Mouse (Mus musculus) heart, postnatal 0 days (tissue): Measurements from ENCODE around the gene Mymk. TPM values are rescaled to one million over a fixed set of nuclear protein-coding genes. Genes with fewer than 3 reads are reported as not detected.

Experiments used
- ATAC-seq: fragments of 200-750 bp; cut with Nextera tagmentation; 2 replicates; pipeline ENCODE4 v1.8.0; 2017; ENCODE audit warnings: low read depth, moderate number of reproducible peaks, moderate library complexity; ENCODE audit not compliant: insufficient read depth
- DNase-seq: peaks from one replicate; pipeline ENCODE4 v3.0.0-alpha.2; 2016; ENCODE audit warnings: low spot score
- H3K27ac ChIP-seq: fragments of 300-500 bp; sonication (generic); 2 replicates; pipeline ENCODE4 v1.5.1; 2014; ENCODE audit warnings: low read depth, mild to moderate bottlenecking
- H3K27me3 ChIP-seq: fragments of 300-500 bp; sonication (generic); 2 replicates; pipeline ENCODE4 v1.6.1; 2014; ENCODE audit warnings: low read length, mixed read lengths; ENCODE audit not compliant: control insufficient read depth, insufficient read depth
- H3K36me3 ChIP-seq: fragments of 300-500 bp; sonication (generic); replicated peaks from 2 replicates; pipeline ENCODE4 v1.6.1; 2014; ENCODE audit warnings: low read length, mixed read lengths; ENCODE audit not compliant: control insufficient read depth, insufficient read depth
- H3K4me1 ChIP-seq: fragments of 300-500 bp; sonication (generic); 2 replicates; pipeline ENCODE4 v1.6.1; 2014; ENCODE audit warnings: antibody characterized with exemption; ENCODE audit not compliant: control insufficient read depth, insufficient read depth
- H3K4me2 ChIP-seq: fragments of 300-500 bp; sonication (generic); 2 replicates; pipeline ENCODE4 v1.6.1; 2014; ENCODE audit warnings: low read depth, mild to moderate bottlenecking, low read length, moderate library complexity
- H3K4me3 ChIP-seq: fragments of 300-500 bp; sonication (generic); 2 replicates; pipeline ENCODE4 v1.5.1; 2014; ENCODE audit warnings: low read depth, low read length
- H3K9ac ChIP-seq: fragments of 300-500 bp; sonication (generic); replicated peaks from 2 replicates; pipeline ENCODE4 v1.6.1; 2014; ENCODE audit warnings: low read depth, low read length, mixed read lengths
- H3K9me3 ChIP-seq: fragments of 300-500 bp; sonication (generic); replicated peaks from 2 replicates; pipeline ENCODE4 v1.6.1; 2016; ENCODE audit warnings: low read length; ENCODE audit not compliant: control insufficient read depth
- CTCF ChIP-seq: IDR thresholded peaks from 2 replicates; pipeline ENCODE4 v1.5.1; 2016; ENCODE audit warnings: antibody characterized with exemption, control low read depth, low read depth
- EP300 ChIP-seq: IDR thresholded peaks from 2 replicates; pipeline ENCODE4 v1.6.1; 2016; ENCODE audit warnings: antibody characterized with exemption, low read depth
- WGBS: fragments of 180-500 bp; shearing (Covaris S2); extraction: QIAGEN DNeasy Blood & Tissue Kit; methylation state at CpG from one replicate; pipeline ENCODE4 v1.1.7; 2014; 5-methylcytosine and 5-hydroxymethylcytosine counted together
- polyA plus RNA-seq: library from polyadenylated mRNA; unstranded; fragments of >200 nt; fragmentation: Nextera tagmentation; extraction: Ambion mirVana; gene quantifications from 2 replicates; pipeline ENCODE4 v1.2.1, GENCODE M21; 2015
- total RNA-seq: library from RNA; depleted of rRNA; stranded (reverse); fragments of >200 nt; gene quantifications from 2 replicates; pipeline ENCODE4 v1.2.3, GENCODE M21; 2014; ENCODE audit warnings: low replicate concordance; rRNA removed

Mymk gene
- total RNA-seq = not detected in 2 replicates
- 0.08 and 0.10 TPM in 2 replicates for polyA plus RNA-seq

GRCm38 (mm10) chr2:27071978-27072377, at the start of gene Mymk:
Gene Mymk, minus strand, starts transcription at chr2:27072179.
- Histone ChIP-seq H3K4me3 (no peak within 1 kb of the TSS), H3K27ac (no peak within 1 kb of the TSS), H3K27me3 (no peaks in the 10 kb centered on the region), H3K9me3 (no peaks in the 10 kb centered on the region), H3K4me1 (peaks cover 20% of the 10 kb centered on the region), H3K9ac (no peak within 1 kb of the TSS), H3K36me3 (no peaks in the 10 kb centered on the region), H3K4me2 (no peak within 1 kb of the TSS)
- no peak for TF ChIP-seq EP300
- 90% methylated on average over 2 of the region's 2 CpGs for WGBS
- DNase-seq (no peak), ATAC-seq (no peak)

GRCm38 (mm10) chr2:27120241-27120641, 48.3 kb upstream of the Mymk start:
- Histone ChIP-seq H3K27me3 (no peaks in the 10 kb centered on the region), H3K36me3 (no peaks in the 10 kb centered on the region), H3K9me3 (no peaks in the 10 kb centered on the region), H3K4me1 (peaks cover 38% of the 10 kb centered on the region), H3K27ac (peak overlapping the region; percentile 41), H3K4me2 (no peak overlapping the region), H3K4me3 (no peak overlapping the region), H3K9ac (no peak overlapping the region)
- no peak for TF ChIP-seq EP300
- no peak for TF ChIP-seq CTCF
- 22% methylated on average over 8 of the region's 8 CpGs for WGBS
- DNase-seq (peak; percentile 44), ATAC-seq (peak; percentile 82)

- no peak for ATAC-seq
- Histone ChIP-seq H3K9ac (no peak overlapping the region), H3K4me3 (no peak overlapping the region), H3K27ac (peak overlapping the region; percentile 41; the same call in 1 of the 2 replicates), H3K4me1 (peaks cover 38% of the 10 kb centered on the region), H3K27me3 (no peaks in the 10 kb centered on the region), H3K36me3 (no peaks in the 10 kb centered on the region), H3K9me3 (no peaks in the 10 kb centered on the region), H3K4me2 (no peak overlapping the region)
- DNase-seq = no peak
- no peak for TF ChIP-seq CTCF
- no peak for TF ChIP-seq EP300
- WGBS = 87% methylated on average over 2 of the region's 2 CpGs
These were observed 47.8 kb upstream of the Mymk start for GRCm38 (mm10) chr2:27119766-27120165.

- WGBS = 21% methylated on average over 4 of the region's 4 CpGs
- Histone ChIP-seq H3K4me2 (no peak overlapping the region), H3K27ac (no peak overlapping the region), H3K9me3 (no peaks in the 10 kb centered on the region), H3K9ac (no peak overlapping the region), H3K27me3 (no peaks in the 10 kb centered on the region), H3K4me3 (no peak overlapping the region), H3K4me1 (peaks cover 38% of the 10 kb centered on the region), H3K36me3 (no peaks in the 10 kb centered on the region)
- no peak for TF ChIP-seq CTCF
- no peak for TF ChIP-seq EP300
- ATAC-seq (no peak), DNase-seq (no peak)
These were observed 46.5 kb upstream of the Mymk start for GRCm38 (mm10) chr2:27118452-27118851.

GRCm38 (mm10) chr2:27114169-27114568, 42.2 kb upstream of the Mymk start:
- peaks cover 12% of the 10 kb centered on the region; the same call in 1 of the 2 replicates for H3K4me1 ChIP-seq
- H3K4me2 ChIP-seq = no peak overlapping the region
- no peak overlapping the region for H3K4me3 ChIP-seq
- H3K9me3 ChIP-seq = no peaks in the 10 kb centered on the region
- H3K27me3 ChIP-seq = no peaks in the 10 kb centered on the region
- DNase-seq (no peak), ATAC-seq (no peak)
- H3K9ac ChIP-seq = no peak overlapping the region
- no peak for TF ChIP-seq EP300
- TF ChIP-seq CTCF = no peak
- no peak overlapping the region for H3K27ac ChIP-seq
- no peaks in the 10 kb centered on the region for H3K36me3 ChIP-seq
- WGBS = 82% methylated on average over 10 of the region's 10 CpGs

GRCm38 (mm10) chr2:27112585-27112984, 40.6 kb upstream of the Mymk start:
- WGBS = 82% methylated on average over 20 of the region's 20 CpGs
- Histone ChIP-seq H3K27ac (no peak overlapping the region), H3K4me2 (no peak overlapping the region), H3K4me3 (no peak overlapping the region), H3K4me1 (no peaks in the 10 kb centered on the region), H3K36me3 (no peaks in the 10 kb centered on the region), H3K9me3 (no peaks in the 10 kb centered on the region), H3K27me3 (0 out of 2 replicates have a peak, but pooled peaks cover 5% of the 10 kb centered on the region), H3K9ac (no peak overlapping the region)
- DNase-seq (no peak), ATAC-seq (no peak)
- no peak for TF ChIP-seq EP300
- no peak for TF ChIP-seq CTCF
